Mouse (Mus musculus) stomach, postnatal 0 days (tissue): ENCODE measurements around the gene Ankrd11.

ENCODE experiments used
- CTCF ChIP-seq: IDR thresholded peaks from 2 replicates; pipeline ENCODE4 v1.5.1; 2016; ENCODE audit warnings: antibody characterized with exemption, low read depth, mild to moderate bottlenecking, moderate library complexity
- EP300 ChIP-seq: optimal IDR thresholded peaks from 2 replicates; pipeline ENCODE3; 2016; ENCODE audit warnings: antibody characterized with exemption

GRCm38 (mm10) chr8:122851692-122852545 lies 190.2 kb downstream of the Ankrd11 start:
- no peak for TF ChIP-seq CTCF
- no peak for TF ChIP-seq EP300
